Mouse (Mus musculus) heart, postnatal 0 days (tissue): ENCODE results near the gene Tmem120a. TPM values are rescaled to one million over a fixed set of nuclear protein-coding genes. Genes with fewer than 3 reads are reported as not detected.

Experiments
- ATAC-seq: fragments of 200-750 bp; cut with Nextera tagmentation; 2 replicates; pipeline ENCODE4 v1.8.0; 2017; ENCODE audit warnings: low read depth, moderate number of reproducible peaks, moderate library complexity; ENCODE audit not compliant: insufficient read depth
- DNase-seq: peaks from one replicate; pipeline ENCODE4 v3.0.0-alpha.2; 2016; ENCODE audit warnings: low spot score
- H3K27ac ChIP-seq: fragments of 300-500 bp; sonication (generic); 2 replicates; pipeline ENCODE4 v1.5.1; 2014; ENCODE audit warnings: low read depth, mild to moderate bottlenecking
- H3K27me3 ChIP-seq: fragments of 300-500 bp; sonication (generic); 2 replicates; pipeline ENCODE4 v1.6.1; 2014; ENCODE audit warnings: low read length, mixed read lengths; ENCODE audit not compliant: control insufficient read depth, insufficient read depth
- H3K36me3 ChIP-seq: fragments of 300-500 bp; sonication (generic); replicated peaks from 2 replicates; pipeline ENCODE4 v1.6.1; 2014; ENCODE audit warnings: low read length, mixed read lengths; ENCODE audit not compliant: control insufficient read depth, insufficient read depth
- H3K4me1 ChIP-seq: fragments of 300-500 bp; sonication (generic); 2 replicates; pipeline ENCODE4 v1.6.1; 2014; ENCODE audit warnings: antibody characterized with exemption; ENCODE audit not compliant: control insufficient read depth, insufficient read depth
- H3K4me2 ChIP-seq: fragments of 300-500 bp; sonication (generic); 2 replicates; pipeline ENCODE4 v1.6.1; 2014; ENCODE audit warnings: low read depth, mild to moderate bottlenecking, low read length, moderate library complexity
- H3K4me3 ChIP-seq: fragments of 300-500 bp; sonication (generic); 2 replicates; pipeline ENCODE4 v1.5.1; 2014; ENCODE audit warnings: low read depth, low read length
- H3K9ac ChIP-seq: fragments of 300-500 bp; sonication (generic); replicated peaks from 2 replicates; pipeline ENCODE4 v1.6.1; 2014; ENCODE audit warnings: low read depth, low read length, mixed read lengths
- H3K9me3 ChIP-seq: fragments of 300-500 bp; sonication (generic); replicated peaks from 2 replicates; pipeline ENCODE4 v1.6.1; 2016; ENCODE audit warnings: low read length; ENCODE audit not compliant: control insufficient read depth
- CTCF ChIP-seq: IDR thresholded peaks from 2 replicates; pipeline ENCODE4 v1.5.1; 2016; ENCODE audit warnings: antibody characterized with exemption, control low read depth, low read depth
- EP300 ChIP-seq: IDR thresholded peaks from 2 replicates; pipeline ENCODE4 v1.6.1; 2016; ENCODE audit warnings: antibody characterized with exemption, low read depth
- WGBS: fragments of 180-500 bp; shearing (Covaris S2); extraction: QIAGEN DNeasy Blood & Tissue Kit; methylation state at CpG from one replicate; pipeline ENCODE4 v1.1.7; 2014; 5-methylcytosine and 5-hydroxymethylcytosine counted together
- polyA plus RNA-seq: library from polyadenylated mRNA; unstranded; fragments of >200 nt; fragmentation: Nextera tagmentation; extraction: Ambion mirVana; gene quantifications from 2 replicates; pipeline ENCODE4 v1.2.1, GENCODE M21; 2015
- total RNA-seq: library from RNA; depleted of rRNA; stranded (reverse); fragments of >200 nt; gene quantifications from 2 replicates; pipeline ENCODE4 v1.2.3, GENCODE M21; 2014; ENCODE audit warnings: low replicate concordance

Tmem120a gene
- total and polyA plus RNA-seq, 2 experiments from 2014 or later: 25.6 to 34.2 TPM

- no peaks in the 10 kb centered on the region for H3K9me3 ChIP-seq
- ATAC-seq (no peak), DNase-seq (no peak)
- H3K4me2 ChIP-seq: no peak overlapping the region
- H3K9ac ChIP-seq: no peak overlapping the region
- H3K4me3 ChIP-seq: no peak overlapping the region
- peaks cover 77% of the 10 kb centered on the region for H3K36me3 ChIP-seq
- TF ChIP-seq CTCF: no peak
- TF ChIP-seq EP300: no peak
- peaks cover 20% of the 10 kb centered on the region for H3K4me1 ChIP-seq
- no peak overlapping the region for H3K27ac ChIP-seq
- 89% methylated on average over 10 of the region's 10 CpGs for WGBS
- H3K27me3 ChIP-seq: no peaks in the 10 kb centered on the region
Observed at GRCm38 (mm10) chr5:135730916-135731315, 13.3 kb downstream of the Tmem120a start.

DNA sequence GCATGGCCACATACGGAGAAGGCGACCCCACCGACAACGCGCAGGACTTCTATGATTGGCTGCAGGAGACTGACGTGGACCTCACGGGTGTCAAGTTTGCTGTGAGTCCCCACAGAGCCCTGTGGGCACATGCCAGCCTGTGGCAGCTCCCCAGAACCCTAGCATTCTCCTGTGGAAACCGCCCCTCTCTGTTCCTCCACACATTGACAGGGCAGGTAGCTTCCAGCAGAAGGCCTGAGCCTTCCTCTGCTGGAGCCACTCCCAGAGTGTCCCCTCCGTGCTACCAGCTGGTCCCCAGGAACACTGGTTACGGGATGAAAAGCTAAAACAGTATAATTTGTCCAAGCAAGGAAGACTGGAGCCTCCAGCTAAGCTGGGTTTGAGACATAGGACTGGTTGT lies 14.0 kb downstream of the Tmem120a start:
- no peak overlapping the region for H3K9ac ChIP-seq
- 93% methylated on average over 10 of the region's 10 CpGs for WGBS
- ATAC-seq (no peak), DNase-seq (no peak)
- TF ChIP-seq CTCF: no peak
- TF ChIP-seq EP300: no peak
- peaks cover 70% of the 10 kb centered on the region for H3K36me3 ChIP-seq
- H3K27ac ChIP-seq: no peak overlapping the region
- no peak overlapping the region for H3K4me3 ChIP-seq
- no peaks in the 10 kb centered on the region for H3K9me3 ChIP-seq
- H3K4me2 ChIP-seq: no peak overlapping the region
- no peaks in the 10 kb centered on the region for H3K27me3 ChIP-seq
- peaks cover 24% of the 10 kb centered on the region for H3K4me1 ChIP-seq

DNA sequence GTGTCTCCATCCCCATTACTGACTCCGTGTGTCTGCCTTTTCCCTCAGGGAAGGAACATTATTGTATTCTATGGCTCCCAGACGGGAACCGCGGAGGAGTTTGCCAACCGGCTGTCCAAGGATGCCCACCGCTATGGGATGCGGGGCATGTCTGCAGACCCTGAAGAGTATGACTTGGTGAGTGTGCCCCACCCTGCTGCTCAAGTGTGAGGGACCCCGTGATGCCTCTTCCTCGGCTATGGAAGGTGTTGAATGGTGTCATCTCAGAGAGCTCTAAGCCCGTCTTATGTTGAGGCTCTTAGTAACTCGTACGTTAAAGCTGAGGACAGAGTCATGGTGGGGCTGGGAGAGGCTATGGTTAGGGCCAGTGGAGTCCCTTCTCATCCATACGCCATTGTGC lies 14.9 kb downstream of the Tmem120a start:
- TF ChIP-seq CTCF (no peak), EP300 (no peak)
- Histone ChIP-seq H3K4me3 (no peak overlapping the region), H3K27ac (no peak overlapping the region), H3K9ac (no peak overlapping the region), H3K36me3 (peaks cover 61% of the 10 kb centered on the region), H3K4me1 (peaks cover 33% of the 10 kb centered on the region), H3K9me3 (no peaks in the 10 kb centered on the region), H3K27me3 (no peaks in the 10 kb centered on the region), H3K4me2 (no peak overlapping the region)
- 90% methylated on average over 13 of the region's 13 CpGs for WGBS
- no peak for ATAC-seq
- DNase-seq: no peak

- Histone ChIP-seq H3K4me3 (no peak overlapping the region), H3K27ac (no peak overlapping the region), H3K4me1 (peaks cover 35% of the 10 kb centered on the region), H3K27me3 (no peaks in the 10 kb centered on the region), H3K36me3 (peaks cover 51% of the 10 kb centered on the region), H3K9ac (no peak overlapping the region), H3K4me2 (no peak overlapping the region), H3K9me3 (no peaks in the 10 kb centered on the region)
- no peak for DNase-seq
- TF ChIP-seq EP300 (no peak), CTCF (no peak)
- no peak for ATAC-seq
- 84% methylated on average over 13 of the region's 13 CpGs for WGBS
Observed at GRCm38 (mm10) chr5:135728361-135728760, 15.9 kb downstream of the Tmem120a start.

GRCm38 (mm10) chr5:135727871-135728270 lies 16.4 kb downstream of the Tmem120a start:
- Histone ChIP-seq H3K36me3 (peaks cover 46% of the 10 kb centered on the region), H3K9me3 (no peaks in the 10 kb centered on the region), H3K4me1 (peaks cover 35% of the 10 kb centered on the region), H3K4me2 (no peak overlapping the region), H3K27ac (0 out of 2 replicates have a peak overlapping the region, but pooled peaks have one; percentile 84), H3K9ac (no peak overlapping the region), H3K4me3 (no peak overlapping the region), H3K27me3 (no peaks in the 10 kb centered on the region)
- DNase-seq (no peak), ATAC-seq (no peak)
- TF ChIP-seq EP300 (no peak), CTCF (no peak)
- WGBS: 92% methylated on average over 9 of the region's 9 CpGs
